Mouse (Mus musculus) T-helper 17 cell (primary cell): ENCODE measurements at regions not wholly inside any gene's neighbourhood (a gene's known extent, or its start where the extent isn't known, plus 50 kb on each side); places are given as distances from the start of the nearest gene placed in this dataset.

Source experiments
- in situ Hi-C, 2 experiments: fragments of 300-600 bp; cut with MboI, MseI; formaldehyde crosslinking; loops; 1 replicate in 1 of 2; 2 replicates in 1 of 2; pipeline ENCODE4 v1.15.1; 2025; ENCODE audit warnings: high pct_unique_total_duplicates in 2 of 2

GRCm38 (mm10) chr1:52305679-52306632, 72.9 kb upstream of the Gls start:
- in situ Hi-C loops, result no loop called here

- in situ Hi-C loops, result no loop called here
Observed at GRCm38 (mm10) chr1:52302557-52302956, 69.5 kb upstream of the Gls start.

- in situ Hi-C loops, result no loop called here
Observed at GRCm38 (mm10) chr1:52301266-52301665, 68.2 kb upstream of the Gls start.

- in situ Hi-C loops, result loop anchor here in 1 of 2 experiments (5.0 kb wide), 1 partner anchor 328 kb away; no protein-coding TSS in a partner anchor
Observed at GRCm38 (mm10) chr1:52299559-52299958, 66.5 kb upstream of the Gls start.

GRCm38 (mm10) chr1:52298336-52298735, 65.3 kb upstream of the Gls start:
- in situ Hi-C loops, result loop anchor here in 1 of 2 experiments (5.0 kb wide), 1 partner anchor 329 kb away; no protein-coding TSS in a partner anchor

GRCm38 (mm10) chr1:52296178-52296577, 63.1 kb upstream of the Gls start:
- in situ Hi-C loops, result loop anchor here in 1 of 2 experiments (5.0 kb wide), 1 partner anchor 331 kb away; no protein-coding TSS in a partner anchor

- in situ Hi-C loops, result no loop called here
Observed at GRCm38 (mm10) chr1:52294521-52294920, 61.5 kb upstream of the Gls start.

GRCm38 (mm10) chr1:52293393-52294099, 60.5 kb upstream of the Gls start:
- in situ Hi-C loops, result no loop called here
